Mouse (Mus musculus): ENCODE measurements at regions not wholly inside any gene's neighbourhood (a gene's known extent, or its start where the extent isn't known, plus 50 kb on each side); places are given as distances from the start of the nearest gene placed in this dataset.

DNA sequence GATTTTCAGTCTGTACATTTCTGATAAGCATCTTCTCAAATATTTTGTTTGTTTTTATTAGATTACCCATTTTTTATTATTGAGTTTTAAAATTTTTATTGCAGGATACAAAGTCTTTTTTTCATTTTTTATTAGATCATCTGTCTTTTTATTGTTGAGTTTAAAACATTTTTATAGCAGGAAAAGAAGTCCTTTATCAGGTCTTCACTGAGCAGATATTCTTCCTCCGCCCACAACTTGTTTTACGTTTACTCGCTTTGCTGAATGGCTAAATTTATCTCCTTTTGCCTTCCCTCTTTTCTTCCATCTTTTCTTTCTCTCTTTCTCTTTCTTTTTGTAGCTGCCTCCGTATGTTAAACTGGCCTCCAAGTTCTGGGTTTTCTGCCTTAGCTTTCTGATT is 721.5 kb downstream of the Adgrl2 start:
- no peak for TF ChIP-seq CTCF (IDR thresholded peaks at IDR 0.05; ENCODE audit: low read depth)
- TF ChIP-seq EP300 (IDR thresholded peaks at IDR 0.05; ENCODE audit: low read depth): no peak
- no peak for ATAC-seq (ENCODE audit: insufficient read depth, low read depth)

GRCm38 (mm10) chr3:148259211-148259610 is 731.1 kb downstream of the Adgrl2 start:
- H3K4me2 ChIP-seq (ENCODE audit: low read depth, low read length): no peak overlapping the region
- DNase-seq (ENCODE audit: low spot score): no peak
- no peaks in the 10 kb centered on the region for H3K4me1 ChIP-seq (ENCODE audit: control insufficient read depth, insufficient read depth)
- TF ChIP-seq EP300 (IDR thresholded peaks at IDR 0.05; ENCODE audit: low read depth) (no peak), CTCF (IDR thresholded peaks at IDR 0.05; ENCODE audit: low read depth) (no peak)
- H3K27ac ChIP-seq (ENCODE audit: low read depth): no peak overlapping the region
- WGBS: 65% methylated on average over 1 of the region's 1 CpGs
- H3K36me3 ChIP-seq (replicated peaks; ENCODE audit: control insufficient read depth, insufficient read depth, low read length): no peaks in the 10 kb centered on the region
- no peaks in the 10 kb centered on the region for H3K27me3 ChIP-seq (ENCODE audit: control insufficient read depth, insufficient read depth, low read length)
- ATAC-seq (ENCODE audit: insufficient read depth, low read depth): no peak
- H3K9me3 ChIP-seq (replicated peaks; ENCODE audit: control insufficient read depth, low read length): no peaks in the 10 kb centered on the region
- no peak overlapping the region for H3K9ac ChIP-seq (replicated peaks; ENCODE audit: low read depth, low read length)
- H3K4me3 ChIP-seq (ENCODE audit: low read depth, low read length): no peak overlapping the region

More for the DNA sequence above, 721.5 kb downstream of the Adgrl2 start:
- H3K27ac ChIP-seq (ENCODE audit: low read depth): no peak overlapping the region
- DNase-seq (ENCODE audit: low spot score): no peak
- H3K27me3 ChIP-seq (ENCODE audit: control insufficient read depth, insufficient read depth, low read length): no peaks in the 10 kb centered on the region
- H3K9me3 ChIP-seq (replicated peaks; ENCODE audit: control insufficient read depth, low read length): no peaks in the 10 kb centered on the region
- WGBS: 81% methylated on average over 4 of the region's 4 CpGs
- H3K4me1 ChIP-seq (ENCODE audit: control insufficient read depth, insufficient read depth): no peaks in the 10 kb centered on the region
- H3K9ac ChIP-seq (replicated peaks; ENCODE audit: low read depth, low read length): no peak overlapping the region
- no peak overlapping the region for H3K4me2 ChIP-seq (ENCODE audit: low read depth, low read length)
- H3K36me3 ChIP-seq (replicated peaks; ENCODE audit: control insufficient read depth, insufficient read depth, low read length): no peaks in the 10 kb centered on the region
- H3K4me3 ChIP-seq (ENCODE audit: low read depth, low read length): no peak overlapping the region

DNA sequence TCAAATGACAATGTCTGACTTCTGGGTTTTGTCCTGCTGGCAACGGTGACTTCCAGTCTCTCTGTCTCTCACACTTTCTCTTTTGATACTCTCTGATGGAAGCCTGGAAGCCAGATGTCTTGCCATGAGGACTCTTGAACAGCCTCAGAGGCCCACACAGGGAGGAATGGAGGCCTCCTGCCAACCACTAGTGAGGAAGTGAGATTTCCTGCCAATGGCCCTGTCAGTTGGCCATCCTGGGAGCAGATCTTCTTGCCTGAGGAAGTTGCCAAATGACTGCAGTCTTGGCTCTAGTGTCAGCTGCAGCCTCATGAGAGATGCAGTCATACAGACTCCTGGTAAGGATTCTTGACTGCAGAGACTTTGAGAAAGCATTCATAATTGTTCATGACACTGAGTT is 741.7 kb downstream of the Adgrl2 start:
- no peak for DNase-seq (ENCODE audit: low spot score)
- 46% methylated on average over 1 of the region's 1 CpGs for WGBS
- Histone ChIP-seq H3K9me3 (replicated peaks; ENCODE audit: control insufficient read depth, low read length) (no peaks in the 10 kb centered on the region), H3K4me2 (ENCODE audit: low read depth, low read length) (no peak overlapping the region), H3K27ac (ENCODE audit: low read depth) (no peak overlapping the region), H3K9ac (replicated peaks; ENCODE audit: low read depth, low read length) (no peak overlapping the region), H3K36me3 (replicated peaks; ENCODE audit: control insufficient read depth, insufficient read depth, low read length) (no peaks in the 10 kb centered on the region), H3K4me1 (ENCODE audit: control insufficient read depth, insufficient read depth) (peaks cover 3% of the 10 kb centered on the region), H3K4me3 (ENCODE audit: low read depth, low read length) (no peak overlapping the region), H3K27me3 (ENCODE audit: control insufficient read depth, insufficient read depth, low read length) (no peaks in the 10 kb centered on the region)
- ATAC-seq (ENCODE audit: insufficient read depth, low read depth): no peak
- TF ChIP-seq CTCF (IDR thresholded peaks at IDR 0.05; ENCODE audit: low read depth): no peak
- no peak for TF ChIP-seq EP300 (IDR thresholded peaks at IDR 0.05; ENCODE audit: low read depth)

- H3K4me3 ChIP-seq (ENCODE audit: low read depth, low read length): no peak overlapping the region
- no peaks in the 10 kb centered on the region for H3K9me3 ChIP-seq (replicated peaks; ENCODE audit: control insufficient read depth, low read length)
- H3K27ac ChIP-seq (ENCODE audit: low read depth): no peak overlapping the region
- H3K4me1 ChIP-seq (ENCODE audit: control insufficient read depth, insufficient read depth): peaks cover 3% of the 10 kb centered on the region
- no peak for DNase-seq (ENCODE audit: low spot score)
- H3K27me3 ChIP-seq (ENCODE audit: control insufficient read depth, insufficient read depth, low read length): no peaks in the 10 kb centered on the region
- no peak for ATAC-seq (ENCODE audit: insufficient read depth, low read depth)
- TF ChIP-seq EP300 (IDR thresholded peaks at IDR 0.05; ENCODE audit: low read depth): no peak
- no peak for TF ChIP-seq CTCF (IDR thresholded peaks at IDR 0.05; ENCODE audit: low read depth)
- no peak overlapping the region for H3K4me2 ChIP-seq (ENCODE audit: low read depth, low read length)
- H3K36me3 ChIP-seq (replicated peaks; ENCODE audit: control insufficient read depth, insufficient read depth, low read length): no peaks in the 10 kb centered on the region
- H3K9ac ChIP-seq (replicated peaks; ENCODE audit: low read depth, low read length): no peak overlapping the region
Measured at GRCm38 (mm10) chr3:148246786-148247185, 743.6 kb downstream of the Adgrl2 start.

DNA sequence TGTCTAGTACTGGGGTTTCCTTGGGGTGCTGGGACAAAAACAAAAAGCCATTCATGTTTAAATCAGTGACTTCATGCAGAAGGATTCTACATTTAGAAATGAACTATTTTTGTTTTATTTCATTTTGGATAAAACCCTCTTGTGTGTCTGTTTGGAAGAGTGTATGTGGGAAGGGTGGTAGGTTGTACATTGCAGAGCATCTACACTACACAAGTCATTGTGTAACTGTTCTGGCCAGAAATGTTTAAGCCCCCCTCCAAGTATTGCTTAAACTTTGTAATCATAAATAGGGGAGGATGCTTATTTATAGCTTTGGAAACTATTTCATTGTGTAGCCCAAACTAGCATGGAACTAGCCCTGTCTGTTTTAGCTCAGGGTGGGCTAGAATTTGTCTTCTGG is 752.3 kb downstream of the Adgrl2 start:
- Histone ChIP-seq H3K4me3 (ENCODE audit: low read depth, low read length) (no peak overlapping the region), H3K36me3 (replicated peaks; ENCODE audit: control insufficient read depth, insufficient read depth, low read length) (no peaks in the 10 kb centered on the region), H3K27ac (ENCODE audit: low read depth) (no peak overlapping the region), H3K4me1 (ENCODE audit: control insufficient read depth, insufficient read depth) (0 out of 2 replicates have a peak, but pooled peaks cover 5% of the 10 kb centered on the region), H3K9ac (replicated peaks; ENCODE audit: low read depth, low read length) (no peak overlapping the region), H3K9me3 (replicated peaks; ENCODE audit: control insufficient read depth, low read length) (no peaks in the 10 kb centered on the region), H3K4me2 (ENCODE audit: low read depth, low read length) (no peak overlapping the region), H3K27me3 (ENCODE audit: control insufficient read depth, insufficient read depth, low read length) (no peaks in the 10 kb centered on the region)
- ATAC-seq (ENCODE audit: insufficient read depth, low read depth) (no peak), DNase-seq (ENCODE audit: low spot score) (no peak)
- TF ChIP-seq EP300 (IDR thresholded peaks at IDR 0.05; ENCODE audit: low read depth): no peak
- TF ChIP-seq CTCF (IDR thresholded peaks at IDR 0.05; ENCODE audit: low read depth): no peak

DNA sequence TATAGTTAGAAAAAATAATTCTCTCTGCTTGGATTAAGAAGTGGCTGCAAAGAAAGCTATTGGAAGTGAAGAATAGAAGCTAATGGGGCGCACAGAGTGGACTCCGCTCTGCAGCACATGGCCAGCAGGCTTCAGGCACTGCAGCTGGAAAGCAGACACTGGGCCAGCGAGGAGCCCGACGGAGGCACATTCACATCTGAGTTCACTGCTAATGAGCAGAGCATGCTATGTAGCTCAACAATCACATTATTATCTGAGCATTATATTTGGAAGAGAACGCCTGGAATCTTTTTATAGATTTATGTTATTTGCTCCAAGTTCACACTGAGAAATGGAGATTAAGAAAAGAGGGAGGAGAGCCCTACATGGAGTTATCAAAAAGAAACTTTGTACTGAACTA is 752.8 kb downstream of the Adgrl2 start:
- no peaks in the 10 kb centered on the region for H3K27me3 ChIP-seq (ENCODE audit: control insufficient read depth, insufficient read depth, low read length)
- H3K27ac ChIP-seq (ENCODE audit: low read depth): no peak overlapping the region
- H3K4me3 ChIP-seq (ENCODE audit: low read depth, low read length): no peak overlapping the region
- H3K9ac ChIP-seq (replicated peaks; ENCODE audit: low read depth, low read length): no peak overlapping the region
- WGBS: 61% methylated on average over 6 of the region's 6 CpGs
- no peak for ATAC-seq (ENCODE audit: insufficient read depth, low read depth)
- no peak for DNase-seq (ENCODE audit: low spot score)
- no peaks in the 10 kb centered on the region for H3K36me3 ChIP-seq (replicated peaks; ENCODE audit: control insufficient read depth, insufficient read depth, low read length)
- TF ChIP-seq CTCF (IDR thresholded peaks at IDR 0.05; ENCODE audit: low read depth): no peak
- no peak for TF ChIP-seq EP300 (IDR thresholded peaks at IDR 0.05; ENCODE audit: low read depth)
- no peaks in the 10 kb centered on the region for H3K9me3 ChIP-seq (replicated peaks; ENCODE audit: control insufficient read depth, low read length)
- H3K4me1 ChIP-seq (ENCODE audit: control insufficient read depth, insufficient read depth): 0 out of 2 replicates have a peak, but pooled peaks cover 5% of the 10 kb centered on the region
- no peak overlapping the region for H3K4me2 ChIP-seq (ENCODE audit: low read depth, low read length)

All from heart, postnatal 0 days (tissue).